Comparison of ENCODE assay signal across 21 mouse cellular contexts in the genomic region with DNA sequence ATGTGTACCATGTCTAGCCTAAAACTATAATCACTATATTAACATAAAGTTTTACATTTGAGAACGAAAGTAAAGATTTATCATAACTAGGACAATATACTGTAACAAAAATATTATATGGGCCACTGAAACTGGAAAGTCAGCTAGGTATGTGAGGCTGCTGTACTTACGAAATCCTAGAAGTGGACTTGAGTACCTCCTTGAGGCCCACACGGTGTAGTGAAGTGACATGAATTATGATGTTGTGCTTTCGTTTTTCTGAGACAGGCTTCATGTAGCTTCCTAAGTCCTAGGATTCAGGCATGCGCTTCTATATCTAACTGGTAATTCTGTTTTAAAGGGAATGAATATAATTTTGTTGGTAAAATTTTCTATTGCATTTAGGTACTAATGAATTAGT. TPM values are rescaled to one million over a fixed set of nuclear protein-coding genes. Genes with fewer than 3 reads are reported as not detected.
DNase-seq lines count a peak whose midpoint lies in the region; ATAC-seq and TF ChIP-seq lines count a peak whose summit lies in the region.
"Had no signal": no experiment of that assay in that cellular context is flagged by ENCODE, and none has a peak within 500 bp of the region (broad histone marks: within the 10 kb centered on the region; RNA-seq: fewer than 3 reads in every experiment).

No protein-coding gene starts in this region.

- H3K4me3 ChIP-seq in kidney, adult 2 months (ENCODE audit: insufficient read depth, low read depth, low read length): no peak overlapping the region
- no peak overlapping the region for H3K4me3 ChIP-seq in lung, embryonic 14.5 days (ENCODE audit: low read depth, low read length)
- H3K4me3 ChIP-seq: embryonic facial prominence, embryonic 15.5 days; heart, adult 2 months; hindbrain, embryonic 13.5 days; limb, embryonic 12.5 days; liver, embryonic 13.5 days had no signal

- H3K27me3 ChIP-seq in kidney, adult 2 months (replicated peaks; ENCODE audit: control insufficient read depth, insufficient read depth, low read length): no peaks in the 10 kb centered on the region
- no peaks in the 10 kb centered on the region for H3K27me3 ChIP-seq in lung, embryonic 14.5 days (ENCODE audit: insufficient read depth, low read length)
- H3K27me3 ChIP-seq: embryonic facial prominence, embryonic 15.5 days; hindbrain, embryonic 13.5 days; limb, embryonic 12.5 days; liver, embryonic 13.5 days had no signal

- no peak for ATAC-seq in lung, embryonic 14.5 days (ENCODE audit: insufficient read depth)
- ATAC-seq: forebrain, embryonic 16.5 days had no signal

- no peak overlapping the region for H3K9ac ChIP-seq in lung, embryonic 14.5 days
- H3K9ac ChIP-seq: embryonic facial prominence, embryonic 15.5 days; hindbrain, embryonic 13.5 days; limb, embryonic 12.5 days; liver, embryonic 13.5 days had no signal

- no peak overlapping the region for H3K27ac ChIP-seq in kidney, adult 2 months (ENCODE audit: insufficient read depth, low read depth, low read length)
- no peak overlapping the region for H3K27ac ChIP-seq in lung, embryonic 14.5 days (ENCODE audit: low read depth)
- H3K27ac ChIP-seq: embryonic facial prominence, embryonic 15.5 days; heart, adult 2 months; hindbrain, embryonic 13.5 days; limb, embryonic 12.5 days; liver, embryonic 13.5 days; macrophage had no signal

- intact Hi-C loops in gastrocnemius, postnatal 36 days (cut with DNase I): no loop called here

- H3K4me2 ChIP-seq in lung, embryonic 14.5 days: no peak overlapping the region
- H3K4me2 ChIP-seq: embryonic facial prominence, embryonic 15.5 days; hindbrain, embryonic 13.5 days; limb, embryonic 12.5 days; liver, embryonic 13.5 days; midbrain, embryonic 11.5 days had no signal

- peaks cover 7% of the 10 kb centered on the region; the same call in 1 of the 2 replicates for H3K4me1 ChIP-seq in kidney, adult 2 months (ENCODE audit: control insufficient read depth, insufficient read depth, low read length)
- no peaks in the 10 kb centered on the region for H3K4me1 ChIP-seq in lung, embryonic 14.5 days (ENCODE audit: insufficient read depth)
- H3K4me1 ChIP-seq: hindbrain, embryonic 13.5 days; limb, embryonic 12.5 days had no signal

- H3K9me3 ChIP-seq in lung, embryonic 14.5 days (ENCODE audit: low read depth, low read length): no peaks in the 10 kb centered on the region
- H3K9me3 ChIP-seq: embryonic facial prominence, embryonic 15.5 days; hindbrain, embryonic 13.5 days; limb, embryonic 12.5 days; liver, embryonic 13.5 days had no signal

- TF ChIP-seq POLR2A in kidney, adult 2 months (IDR thresholded peaks at IDR 0.05; ENCODE audit: low read depth, low read length): no peak

- no peaks in the 10 kb centered on the region for H3K36me3 ChIP-seq in kidney, adult 2 months (ENCODE audit: control insufficient read depth, insufficient read depth, low read length)
- H3K36me3 ChIP-seq in lung, embryonic 14.5 days (ENCODE audit: insufficient read depth): peaks cover 42% of the 10 kb centered on the region

- no peak for TF ChIP-seq CTCF in kidney, adult 2 months (conservative IDR thresholded peaks at IDR 0.05; ENCODE audit: insufficient read depth, insufficient read length, low read depth, low read length)
- no peak for TF ChIP-seq CTCF in lung, embryonic 14.5 days (IDR thresholded peaks at IDR 0.05; ENCODE audit: low read depth)

- WGBS in kidney, adult 2 months: 44% methylated on average over 5 of the region's 5 CpGs
- WGBS in lung, embryonic 14.5 days: 62% methylated on average over 5 of the region's 5 CpGs

- DNase-seq in kidney, adult 2 months: peak; percentile 12
- DNase-seq in kidney, postnatal 14 days: no peak
- peak; percentile 3 for DNase-seq in fat pad, adult 2 months (ENCODE audit: extremely low read depth, low read depth, low spot score)
- DNase-seq in lung, embryonic 14.5 days: peak; percentile 42
- DNase-seq in lung, postnatal 25 days (ENCODE audit: low spot score): peak; percentile 77
- no peak for DNase-seq in embryo, embryonic 11 days
- no peak for DNase-seq in gastrocnemius, postnatal 36 days
- DNase-seq: adrenal gland, postnatal 36 days; cerebellum, adult 9-10 months; gastrocnemius, postnatal 14 days; heart, adult 2 months; kidney, postnatal 10 days; liver, embryonic 13.5 days; right cerebral cortex, postnatal 4 days; thymus, postnatal 25 days had no signal

RNA-seq across cellular contexts. Expression of a gene that starts 16.8 kb away (rescaled TPM):
- polyA plus RNA-seq in kidney, adult 2 months (2012; rRNA removed): 10.8 and 12.1 TPM in 2 replicates
- 40.3 and 47.1 TPM in 2 replicates for polyA plus RNA-seq in lung, embryonic 14.5 days (2014; fragmentation: Nextera tagmentation; extraction: Ambion mirVana)
- total RNA-seq in gastrocnemius, postnatal 36 days (2021): 10 to 100 TPM; 11.9 to 13.3 TPM

RNA-seq across cellular contexts. Expression of a gene that starts 49.2 kb away (rescaled TPM):
- 15.3 and 15.4 TPM in 2 replicates for polyA plus RNA-seq in kidney, adult 2 months (2012; rRNA removed)
- 70.0 and 74.3 TPM in 2 replicates for polyA plus RNA-seq in lung, embryonic 14.5 days (2014; fragmentation: Nextera tagmentation; extraction: Ambion mirVana)
- 10 to 100 TPM; 52.3 to 52.7 TPM for total RNA-seq in gastrocnemius, postnatal 36 days (2021)

Comparison
In these comparisons a context has a peak if more than half of its experiments do, and no peak if none do; other contexts are left out.
1. DNase-seq: peak in kidney, adult 2 months (single experiment), fat pad, adult 2 months (single experiment), lung, embryonic 14.5 days (single experiment) and lung, postnatal 25 days (single experiment); none in kidney, postnatal 14 days (single experiment), embryo, embryonic 11 days (single experiment) and gastrocnemius, postnatal 36 days (0 of 2).